Mouse (Mus musculus) bone marrow macrophage, adult 2 months (primary cell): ENCODE data around the gene Cabp4. TPM values are rescaled to one million over a fixed set of nuclear protein-coding genes. Genes with fewer than 3 reads are reported as not detected.
"Not testable (repeated sequence)": the region's sequence is repeated elsewhere in the genome, so short reads cannot be mapped to it uniquely, and the experiment has no call there.

Source experiments
- H3K27ac ChIP-seq: 2 replicates; pipeline ENCODE4 v1.5.1; 2012; ENCODE audit warnings: low read depth, low read length; ENCODE audit not compliant: insufficient read depth
- H3K4me1 ChIP-seq: 2 replicates; pipeline ENCODE4 v1.6.1; 2012; ENCODE audit warnings: low read length; ENCODE audit not compliant: control insufficient read depth, insufficient read depth
- H3K4me3 ChIP-seq: 2 replicates; pipeline ENCODE4 v1.5.1; 2012; ENCODE audit warnings: mild to moderate bottlenecking, low read length, moderate library complexity; ENCODE audit not compliant: insufficient read depth
- CTCF ChIP-seq: IDR thresholded peaks from 2 replicates; pipeline ENCODE4 v1.5.1; 2012; ENCODE audit warnings: low read depth, mild to moderate bottlenecking, low read length, moderate library complexity
- POLR2A ChIP-seq: IDR thresholded peaks from 2 replicates; pipeline ENCODE4 v1.6.1; 2012; ENCODE audit warnings: mild to moderate bottlenecking, low read depth, low read length, borderline replicate concordance
- polyA plus RNA-seq: library from polyadenylated mRNA; stranded (reverse); fragments of >200 nt; gene quantifications from 2 replicates; pipeline ENCODE4 v1.2.4, GENCODE M21; 2012; ENCODE audit not compliant: missing spikeins, insufficient read depth, insufficient read length

Cabp4 gene
- polyA plus RNA-seq, 1 experiment = not detected

DNA sequence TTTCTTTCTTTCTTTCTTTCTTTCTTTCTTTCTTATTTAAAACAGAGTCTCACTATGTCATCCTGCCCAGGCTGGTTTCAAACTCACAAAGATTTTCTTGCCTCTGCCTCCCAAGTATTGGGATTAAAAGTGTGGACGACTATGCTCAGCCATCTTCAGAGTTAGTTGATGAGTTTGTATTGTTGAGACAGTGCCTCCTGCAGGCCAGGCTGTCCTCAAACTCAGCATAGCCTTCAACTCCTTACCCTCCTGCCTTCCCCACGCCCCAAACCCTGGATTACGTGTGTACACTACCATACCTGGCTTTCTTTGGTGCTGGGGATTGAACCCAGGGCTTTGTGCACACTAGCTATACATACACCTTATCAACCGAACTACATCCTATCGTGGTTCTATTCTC, 7.4 kb downstream of the Cabp4 start:
- no peak overlapping the region for H3K27ac ChIP-seq
- TF ChIP-seq CTCF (no peak), POLR2A (no peak)
- H3K4me1 ChIP-seq = peaks cover 25% of the 10 kb centered on the region
- no peak overlapping the region for H3K4me3 ChIP-seq

- not testable (repeated sequence) for H3K4me3 ChIP-seq, H3K27ac ChIP-seq
- peaks cover 25% of the 10 kb centered on the region for H3K4me1 ChIP-seq
- TF ChIP-seq CTCF = peak; percentile 24; the same call in 1 of the 2 replicates
These were observed 7.9 kb downstream of the Cabp4 start for GRCm38 (mm10) chr19:4135963-4136345.

- peak overlapping the region; percentile 11; the same call in 1 of the 2 replicates for H3K27ac ChIP-seq
- H3K4me3 ChIP-seq = not testable (repeated sequence)
- H3K4me1 ChIP-seq = peaks cover 25% of the 10 kb centered on the region
These were observed 8.4 kb downstream of the Cabp4 start for GRCm38 (mm10) chr19:4135229-4135962.

DNA sequence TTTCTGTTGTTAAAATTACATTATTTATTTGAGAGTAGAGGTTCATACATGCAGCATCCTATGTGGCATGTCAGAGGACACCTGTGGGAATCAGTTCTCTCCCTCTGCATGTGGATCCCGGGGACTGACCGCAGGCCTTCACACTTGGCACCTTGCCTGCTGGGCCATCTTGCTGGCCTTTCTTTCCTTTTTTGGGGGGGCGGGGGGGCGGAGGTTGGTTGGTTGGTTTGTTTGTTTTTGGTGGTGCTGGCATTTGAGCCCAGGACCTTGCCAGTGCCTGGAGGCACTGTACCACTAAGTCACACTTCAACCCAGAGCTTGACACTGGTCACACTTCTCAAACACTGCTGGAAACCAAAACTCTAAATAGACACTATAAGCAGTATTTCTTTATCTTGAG, 9.5 kb downstream of the Cabp4 start:
- no peak for TF ChIP-seq CTCF
- no peak overlapping the region for H3K27ac ChIP-seq
- no peak overlapping the region for H3K4me3 ChIP-seq
- peaks cover 25% of the 10 kb centered on the region for H3K4me1 ChIP-seq

- H3K4me1 ChIP-seq = peaks cover 18% of the 10 kb centered on the region
- TF ChIP-seq POLR2A = no peak
- TF ChIP-seq CTCF = no peak
These were observed 12.1 kb downstream of the Cabp4 start for GRCm38 (mm10) chr19:4131768-4132167.

DNA sequence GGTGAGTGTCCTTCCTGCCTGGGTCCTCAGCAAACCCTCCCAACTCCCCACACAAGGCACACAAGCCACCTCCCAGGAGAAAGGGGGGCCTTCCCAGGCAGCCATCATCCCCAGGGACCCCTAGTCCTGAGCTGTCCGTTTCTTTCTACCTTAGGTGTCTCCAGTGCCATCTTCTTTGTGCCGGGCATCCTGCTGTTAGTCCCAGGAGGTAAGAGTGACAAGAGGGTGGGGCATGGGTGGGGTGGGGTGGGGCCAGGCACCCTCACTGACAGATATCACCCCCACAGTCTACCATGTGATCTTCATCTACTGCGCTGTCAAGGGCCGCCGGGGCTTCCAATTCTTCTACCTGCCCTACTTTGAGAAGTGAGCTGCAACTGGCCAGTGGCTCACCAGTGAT, 12.8 kb downstream of the Cabp4 start:
- H3K4me3 ChIP-seq = no peak overlapping the region
- no peak overlapping the region for H3K27ac ChIP-seq
- no peak for TF ChIP-seq CTCF
- TF ChIP-seq POLR2A = no peak
- H3K4me1 ChIP-seq = peaks cover 21% of the 10 kb centered on the region

More at GRCm38 (mm10) chr19:4131768-4132167, 12.1 kb downstream of the Cabp4 start:
- H3K4me3 ChIP-seq = no peak overlapping the region
- no peak overlapping the region for H3K27ac ChIP-seq

DNA sequence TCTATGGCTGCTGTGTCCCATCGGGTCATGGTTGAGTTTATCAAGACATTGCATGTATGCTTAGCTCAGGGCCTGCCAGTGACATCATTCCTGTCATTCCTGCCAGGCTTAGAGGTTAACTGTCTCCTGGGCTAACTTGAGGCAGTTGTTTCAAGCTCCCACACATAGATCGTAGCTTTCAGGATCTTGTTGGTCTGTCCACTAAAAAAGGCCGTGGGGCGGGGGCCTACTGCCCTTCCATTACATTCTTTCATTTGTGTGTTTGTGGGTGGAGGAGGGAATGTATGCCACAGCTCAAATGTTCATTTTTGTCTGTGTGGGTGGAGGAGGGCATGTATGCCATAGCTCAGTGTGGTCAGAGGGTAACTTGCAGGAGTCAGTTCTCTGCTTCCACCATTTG, 13.7 kb downstream of the Cabp4 start:
- Histone ChIP-seq H3K4me1 (peaks cover 18% of the 10 kb centered on the region), H3K27ac (no peak overlapping the region), H3K4me3 (no peak overlapping the region)
- TF ChIP-seq CTCF = no peak
- no peak for TF ChIP-seq POLR2A

GRCm38 (mm10) chr19:4129462-4129861, 14.4 kb downstream of the Cabp4 start:
- TF ChIP-seq POLR2A = no peak
- TF ChIP-seq CTCF = no peak
- H3K4me3 ChIP-seq = no peak overlapping the region
- H3K27ac ChIP-seq = no peak overlapping the region
- H3K4me1 ChIP-seq = peaks cover 19% of the 10 kb centered on the region

DNA sequence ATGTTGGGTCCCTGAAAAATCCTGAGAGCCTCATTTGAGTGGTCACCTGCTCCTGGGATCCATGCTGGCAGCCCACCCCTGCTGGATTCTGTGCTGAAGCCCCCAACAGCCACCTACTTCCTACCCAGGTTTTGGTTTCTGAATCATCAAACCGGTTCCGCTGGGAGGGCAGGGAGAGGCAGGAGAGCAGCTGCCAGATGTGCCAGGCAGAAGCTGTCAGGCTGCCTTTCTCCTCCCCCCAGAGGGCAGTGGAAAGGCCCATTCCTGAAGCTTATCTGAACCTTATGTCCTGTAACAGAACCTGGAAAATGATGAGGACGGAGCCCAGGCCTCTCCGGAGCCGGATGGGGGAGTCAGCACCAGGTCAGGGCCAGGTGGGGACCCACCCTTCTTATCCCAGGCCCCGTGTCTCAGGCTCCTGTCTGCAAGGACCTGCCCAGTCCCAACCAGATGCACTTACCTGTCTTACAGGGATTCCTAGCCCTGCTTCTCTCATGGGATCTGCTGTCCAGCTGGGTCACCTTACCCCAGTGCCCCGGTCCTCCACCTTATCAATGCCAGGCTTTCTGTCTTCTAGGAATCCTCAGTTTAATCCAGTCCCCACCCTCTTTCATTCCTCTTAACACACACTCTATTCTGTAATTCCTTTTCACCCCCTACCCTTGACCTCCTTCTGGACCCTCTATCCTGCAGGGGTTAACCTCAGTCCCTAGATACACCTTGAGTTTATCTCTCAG, 16.9 kb downstream of the Cabp4 start:
- TF ChIP-seq CTCF (no peak), POLR2A (no peak)
- H3K4me1 ChIP-seq = peaks cover 28% of the 10 kb centered on the region
- H3K4me3 ChIP-seq = peak overlapping the region; percentile 75
- H3K27ac ChIP-seq = no peak overlapping the region

GRCm38 (mm10) chr19:4125741-4126696, 17.8 kb downstream of the Cabp4 start, which contains the start of gene Aip:
Aip (minus strand) TSS chr19:4125858.
- Histone ChIP-seq H3K4me1 (peaks cover 31% of the 10 kb centered on the region), H3K27ac (peak within 1 kb of the TSS; percentile 34; the same call in 1 of the 2 replicates), H3K4me3 (peak within 1 kb of the TSS; percentile 75)
- TF ChIP-seq POLR2A = peak; percentile 87; the same call in 1 of the 2 replicates
- no peak for TF ChIP-seq CTCF

- Histone ChIP-seq H3K27ac (peak overlapping the region; percentile 34; the same call in 1 of the 2 replicates), H3K4me1 (peaks cover 38% of the 10 kb centered on the region), H3K4me3 (peak overlapping the region; percentile 62)
These were observed 18.6 kb downstream of the Cabp4 start for GRCm38 (mm10) chr19:4125268-4125667.
